18 mouse cellular contexts compared by ENCODE assay signal in genomic region chr7:34255916-34256315, GRCm38 (mm10). TPM values are rescaled to one million over a fixed set of nuclear protein-coding genes. Genes with fewer than 3 reads are reported as not detected.
A peak's percentile ranks its signal among the peaks of the same experiment; 100 is the strongest.
DNase-seq lines count a peak whose midpoint lies in the region; ATAC-seq and TF ChIP-seq lines count a peak whose summit lies in the region.
"Had no signal": no experiment of that assay in that cellular context is flagged by ENCODE, and none has a peak within 500 bp of the region (broad histone marks: within the 10 kb centered on the region; RNA-seq: fewer than 3 reads in every experiment).

No protein-coding gene starts in this region.

- no peak overlapping the region for H3K4me2 ChIP-seq in heart, postnatal 0 days (ENCODE audit: low read depth, low read length)
- no peak overlapping the region for H3K4me2 ChIP-seq in kidney, embryonic 16.5 days (replicated peaks; ENCODE audit: low read depth, low read length)
- H3K4me2 ChIP-seq in midbrain, embryonic 13.5 days (replicated peaks) = no peak overlapping the region
- H3K4me2 ChIP-seq in midbrain, embryonic 11.5 days = no peak overlapping the region
- H3K4me2 ChIP-seq: forebrain, embryonic 13.5 days; limb, embryonic 13.5 days; neural tube, embryonic 15.5 days had no signal

- ATAC-seq in heart, postnatal 0 days (ENCODE audit: insufficient read depth, low read depth) = no peak
- ATAC-seq in kidney, embryonic 16.5 days (ENCODE audit: low FRiP score, low TSS enrichment) = no peak
- ATAC-seq in midbrain, embryonic 13.5 days = no peak
- ATAC-seq in midbrain, embryonic 11.5 days (ENCODE audit: low FRiP score) = no peak
- ATAC-seq: CD4-positive, CD25-positive, alpha-beta regulatory T cell, adult 4 months; forebrain, embryonic 13.5 days had no signal

- no peaks in the 10 kb centered on the region for H3K9me3 ChIP-seq in heart, postnatal 0 days (replicated peaks; ENCODE audit: control insufficient read depth, low read length)
- H3K9me3 ChIP-seq in kidney, embryonic 16.5 days (ENCODE audit: low read length) = no peaks in the 10 kb centered on the region
- H3K9me3 ChIP-seq in midbrain, embryonic 13.5 days = no peaks in the 10 kb centered on the region
- no peaks in the 10 kb centered on the region for H3K9me3 ChIP-seq in midbrain, embryonic 11.5 days (ENCODE audit: control insufficient read depth, low read length)
- H3K9me3 ChIP-seq: forebrain, embryonic 13.5 days; limb, embryonic 13.5 days; neural tube, embryonic 15.5 days had no signal

- H3K27me3 ChIP-seq in heart, postnatal 0 days (ENCODE audit: control insufficient read depth, insufficient read depth, low read length) = no peaks in the 10 kb centered on the region
- no peaks in the 10 kb centered on the region for H3K27me3 ChIP-seq in kidney, embryonic 16.5 days (ENCODE audit: insufficient read depth, low read length)
- H3K27me3 ChIP-seq in midbrain, embryonic 13.5 days = no peaks in the 10 kb centered on the region
- H3K27me3 ChIP-seq in midbrain, embryonic 11.5 days (ENCODE audit: control insufficient read depth, insufficient read depth, low read length) = no peaks in the 10 kb centered on the region
- H3K27me3 ChIP-seq: forebrain, embryonic 13.5 days; limb, embryonic 13.5 days; neural tube, embryonic 15.5 days had no signal

- H3K36me3 ChIP-seq in heart, postnatal 0 days (replicated peaks; ENCODE audit: control insufficient read depth, insufficient read depth, low read length) = peaks cover 72% of the 10 kb centered on the region
- peaks cover 50% of the 10 kb centered on the region for H3K36me3 ChIP-seq in kidney, embryonic 16.5 days (ENCODE audit: insufficient read depth, low read length)
- H3K36me3 ChIP-seq in midbrain, embryonic 13.5 days = peaks cover 44% of the 10 kb centered on the region
- no peaks in the 10 kb centered on the region; the same call in 1 of the 2 replicates for H3K36me3 ChIP-seq in midbrain, embryonic 11.5 days (ENCODE audit: control insufficient read depth, insufficient read depth, low read length)

- H3K4me1 ChIP-seq in heart, postnatal 0 days (ENCODE audit: control insufficient read depth, insufficient read depth) = no peaks in the 10 kb centered on the region
- no peaks in the 10 kb centered on the region for H3K4me1 ChIP-seq in kidney, embryonic 16.5 days (ENCODE audit: insufficient read depth, low read length)
- H3K4me1 ChIP-seq in midbrain, embryonic 13.5 days (replicated peaks) = no peaks in the 10 kb centered on the region
- H3K4me1 ChIP-seq in midbrain, embryonic 11.5 days (ENCODE audit: control insufficient read depth, insufficient read depth, low read length) = no peaks in the 10 kb centered on the region
- H3K4me1 ChIP-seq: forebrain, embryonic 13.5 days; neural tube, embryonic 15.5 days had no signal

- peak overlapping the region; percentile 79 for H3K27ac ChIP-seq in heart, postnatal 0 days (ENCODE audit: low read depth)
- H3K27ac ChIP-seq in kidney, embryonic 16.5 days (ENCODE audit: low read length) = peak overlapping the region; percentile 71
- H3K27ac ChIP-seq in midbrain, embryonic 13.5 days = 0 out of 2 replicates have a peak overlapping the region, but pooled peaks have one; percentile 2
- H3K27ac ChIP-seq in midbrain, embryonic 11.5 days (ENCODE audit: low read depth, low read length) = no peak overlapping the region
- H3K27ac ChIP-seq: forebrain, embryonic 13.5 days; limb, embryonic 13.5 days; neural tube, embryonic 15.5 days had no signal

- no peak overlapping the region for H3K9ac ChIP-seq in heart, postnatal 0 days (replicated peaks; ENCODE audit: low read depth, low read length)
- H3K9ac ChIP-seq in kidney, embryonic 16.5 days (replicated peaks; ENCODE audit: low read length) = 0 out of 2 replicates have a peak overlapping the region, but pooled peaks have one; percentile 19
- H3K9ac ChIP-seq in midbrain, embryonic 13.5 days (replicated peaks) = no peak overlapping the region
- no peak overlapping the region for H3K9ac ChIP-seq in midbrain, embryonic 11.5 days (ENCODE audit: low read length)
- H3K9ac ChIP-seq: forebrain, embryonic 13.5 days; neural tube, embryonic 15.5 days had no signal

- DNase-seq in heart, postnatal 0 days (ENCODE audit: low spot score) = no peak
- DNase-seq in heart, postnatal 14 days = no peak
- DNase-seq in kidney, adult 18-20 months = no peak
- no peak for DNase-seq in midbrain, embryonic 11.5 days (ENCODE audit: low spot score, missing footprints)
- no peak for DNase-seq in adrenal gland, postnatal 10 days
- DNase-seq: adrenal gland, adult 2 months; cerebellum, adult 8-10 months; right cerebral cortex, postnatal 4 days had no signal

- TF ChIP-seq EP300 in heart, postnatal 0 days (IDR thresholded peaks at IDR 0.05; ENCODE audit: low read depth) = no peak

- TF ChIP-seq CTCF in heart, postnatal 0 days (IDR thresholded peaks at IDR 0.05; ENCODE audit: low read depth) = no peak

- 83% methylated on average over 1 of the region's 1 CpGs for WGBS in heart, postnatal 0 days
- WGBS in kidney, embryonic 16.5 days = 84% methylated on average over 1 of the region's 1 CpGs
- 100% methylated on average over 1 of the region's 1 CpGs for WGBS in midbrain, embryonic 13.5 days
- WGBS in midbrain, embryonic 11.5 days = 88% methylated on average over 1 of the region's 1 CpGs

- H3K4me3 ChIP-seq in heart, postnatal 0 days (ENCODE audit: low read depth, low read length) = no peak overlapping the region
- H3K4me3 ChIP-seq in kidney, embryonic 16.5 days (ENCODE audit: low read length) = no peak overlapping the region
- H3K4me3 ChIP-seq in midbrain, embryonic 13.5 days (replicated peaks) = no peak overlapping the region
- no peak overlapping the region for H3K4me3 ChIP-seq in midbrain, embryonic 11.5 days (ENCODE audit: low read depth, low read length)
- H3K4me3 ChIP-seq: forebrain, embryonic 13.5 days; limb, embryonic 13.5 days; neural tube, embryonic 15.5 days had no signal

- intact Hi-C loops in heart, postnatal 14 days (cut with DNase I) = no loop called here

RNA-seq across cellular contexts. Expression of gene Gm6096, which starts 5.1 kb away (rescaled TPM):
- not detected in 2 replicates for total RNA-seq in heart, postnatal 0 days (2014; rRNA removed; ENCODE audit: low replicate concordance)
- 0.32 TPM in 1 of 2 replicates, not detected in the other for polyA plus RNA-seq in heart, postnatal 0 days (2015; fragmentation: Nextera tagmentation; extraction: Ambion mirVana)
- not detected for total RNA-seq in heart, postnatal 14 days (2021)
- 0.45 and 0.51 TPM in 2 replicates for polyA plus RNA-seq in kidney, embryonic 16.5 days (2015; fragmentation: Nextera tagmentation; extraction: Ambion mirVana)
- 0.44 TPM in 1 of 2 replicates, not detected in the other for polyA plus RNA-seq in midbrain, embryonic 13.5 days (2015; fragmentation: Nextera tagmentation; extraction: Ambion mirVana)
- 0.44 TPM in 1 of 2 replicates, not detected in the other for polyA plus RNA-seq in midbrain, embryonic 11.5 days (2014; fragmentation: Nextera tagmentation; extraction: Ambion mirVana)
- not detected for total RNA-seq in adrenal gland, postnatal 10 days (2021)
- total RNA-seq: adrenal gland, adult 2 months; layer of hippocampus, adult 18-20 months; left cerebral cortex, adult 8-10 months; MEL had no signal
- polyA plus RNA-seq: adrenal gland, adult 2 months; forebrain, embryonic 13.5 days; gonadal fat pad, adult 2 months; neural tube, embryonic 15.5 days had no signal

RNA-seq across cellular contexts. Expression of gene Gpi1, which starts 25.8 kb away (rescaled TPM):
- 645 and 692 TPM in 2 replicates for total RNA-seq in heart, postnatal 0 days (2014; rRNA removed; ENCODE audit: low replicate concordance)
- polyA plus RNA-seq in heart, postnatal 0 days (2015; fragmentation: Nextera tagmentation; extraction: Ambion mirVana) = 587 and 618 TPM in 2 replicates
- 100 to 1,000 TPM; 507 to 526 TPM for total RNA-seq in heart, postnatal 14 days (2021)
- 424 and 436 TPM in 2 replicates for polyA plus RNA-seq in kidney, embryonic 16.5 days (2015; fragmentation: Nextera tagmentation; extraction: Ambion mirVana)
- 191 and 203 TPM in 2 replicates for polyA plus RNA-seq in midbrain, embryonic 13.5 days (2015; fragmentation: Nextera tagmentation; extraction: Ambion mirVana)
- polyA plus RNA-seq in midbrain, embryonic 11.5 days (2014; fragmentation: Nextera tagmentation; extraction: Ambion mirVana) = 277 and 282 TPM in 2 replicates
- total RNA-seq in adrenal gland, postnatal 10 days (2021) = 100 to 1,000 TPM; 373 to 446 TPM

RNA-seq across cellular contexts. Expression of gene 4931406P16Rik, which starts 57.4 kb away (rescaled TPM):
- total RNA-seq in heart, postnatal 0 days (2014; rRNA removed; ENCODE audit: low replicate concordance) = 62.1 and 67.8 TPM in 2 replicates
- polyA plus RNA-seq in heart, postnatal 0 days (2015; fragmentation: Nextera tagmentation; extraction: Ambion mirVana) = 25.4 and 25.9 TPM in 2 replicates
- 10 to 100 TPM; 71.5 to 80.6 TPM for total RNA-seq in heart, postnatal 14 days (2021)
- polyA plus RNA-seq in kidney, embryonic 16.5 days (2015; fragmentation: Nextera tagmentation; extraction: Ambion mirVana) = 32.3 and 44.1 TPM in 2 replicates
- polyA plus RNA-seq in midbrain, embryonic 13.5 days (2015; fragmentation: Nextera tagmentation; extraction: Ambion mirVana) = 26.9 and 29.3 TPM in 2 replicates
- polyA plus RNA-seq in midbrain, embryonic 11.5 days (2014; fragmentation: Nextera tagmentation; extraction: Ambion mirVana) = 27.4 and 29.8 TPM in 2 replicates
- total RNA-seq in adrenal gland, postnatal 10 days (2021) = 100 to 1,000 TPM in 1 of 2 experiments, 10 to 100 TPM in 1; 89.4 to 114 TPM

RNA-seq across cellular contexts. Expression of gene Pdcd2l, which starts 59.5 kb away (rescaled TPM):
- total RNA-seq in heart, postnatal 0 days (2014; rRNA removed; ENCODE audit: low replicate concordance) = 32.5 and 41.9 TPM in 2 replicates
- polyA plus RNA-seq in heart, postnatal 0 days (2015; fragmentation: Nextera tagmentation; extraction: Ambion mirVana) = 41.7 and 44.0 TPM in 2 replicates
- 10 to 100 TPM; 16.2 to 19.2 TPM for total RNA-seq in heart, postnatal 14 days (2021)
- 70.4 and 77.0 TPM in 2 replicates for polyA plus RNA-seq in kidney, embryonic 16.5 days (2015; fragmentation: Nextera tagmentation; extraction: Ambion mirVana)
- 87.3 and 87.9 TPM in 2 replicates for polyA plus RNA-seq in midbrain, embryonic 13.5 days (2015; fragmentation: Nextera tagmentation; extraction: Ambion mirVana)
- 63.0 and 68.3 TPM in 2 replicates for polyA plus RNA-seq in midbrain, embryonic 11.5 days (2014; fragmentation: Nextera tagmentation; extraction: Ambion mirVana)
- 10 to 100 TPM; 23.2 TPM for total RNA-seq in adrenal gland, postnatal 10 days (2021)
